Mouse (Mus musculus) T-helper 1 cell (primary cell): ENCODE data around the gene Gabarapl1.

ENCODE experiments used
- in situ Hi-C: fragments of 300-600 bp; cut with MboI, MseI; formaldehyde crosslinking; loops from one replicate; pipeline ENCODE4 v1.15.1; 2025; ENCODE audit warnings: high pct_unique_total_duplicates

Gene Gabarapl1

GRCm38 (mm10) chr6:129534627-129535190 lies 1.7 kb downstream of the Gabarapl1 start:
- in situ Hi-C loops = no loop called here

DNA sequence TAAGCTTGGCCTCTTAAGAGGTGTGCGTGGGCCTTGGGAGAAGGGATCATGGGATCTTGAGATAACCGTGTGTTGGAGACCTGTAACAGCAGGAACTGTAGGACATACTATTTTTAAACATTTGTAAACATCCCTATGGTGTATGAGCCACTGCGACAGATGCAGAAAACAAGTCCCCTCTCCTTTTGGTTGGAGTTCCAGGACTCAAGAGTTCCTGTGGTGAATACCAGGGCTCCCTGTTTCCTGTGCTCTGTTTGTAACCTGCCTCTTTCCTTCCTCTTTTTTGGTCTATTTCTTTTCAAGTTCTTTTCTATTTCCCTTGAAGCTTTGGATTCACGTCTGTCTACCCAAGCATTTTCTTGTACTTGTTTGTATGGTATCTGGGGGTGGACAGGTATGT lies 2.8 kb downstream of the Gabarapl1 start:
- in situ Hi-C loops = no loop called here

DNA sequence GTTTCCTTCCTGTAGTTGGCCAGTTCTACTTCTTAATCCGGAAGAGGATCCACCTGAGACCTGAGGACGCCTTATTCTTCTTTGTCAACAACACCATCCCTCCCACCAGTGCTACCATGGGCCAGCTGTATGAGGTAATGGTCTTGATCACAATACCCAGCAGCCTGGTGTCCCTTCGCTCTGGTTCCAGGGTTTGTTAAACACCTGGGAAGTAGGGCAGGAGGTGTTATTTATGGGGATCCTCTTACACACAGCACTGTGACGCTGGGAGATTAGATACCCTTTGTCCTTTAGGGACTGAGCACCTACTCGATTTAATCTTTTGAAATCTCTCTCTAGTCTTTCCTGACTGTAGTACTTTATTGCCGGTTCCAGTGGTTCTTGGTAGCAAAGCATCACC lies 5.6 kb downstream of the Gabarapl1 start:
- in situ Hi-C loops = no loop called here

GRCm38 (mm10) chr6:129541931-129542330 lies 9.0 kb downstream of the Gabarapl1 start:
- in situ Hi-C loops = no loop called here

GRCm38 (mm10) chr6:129542540-129542939 lies 9.6 kb downstream of the Gabarapl1 start:
- in situ Hi-C loops = no loop called here

- in situ Hi-C loops = no loop called here
These were observed 11.0 kb downstream of the Gabarapl1 start for GRCm38 (mm10) chr6:129543709-129544606.

DNA sequence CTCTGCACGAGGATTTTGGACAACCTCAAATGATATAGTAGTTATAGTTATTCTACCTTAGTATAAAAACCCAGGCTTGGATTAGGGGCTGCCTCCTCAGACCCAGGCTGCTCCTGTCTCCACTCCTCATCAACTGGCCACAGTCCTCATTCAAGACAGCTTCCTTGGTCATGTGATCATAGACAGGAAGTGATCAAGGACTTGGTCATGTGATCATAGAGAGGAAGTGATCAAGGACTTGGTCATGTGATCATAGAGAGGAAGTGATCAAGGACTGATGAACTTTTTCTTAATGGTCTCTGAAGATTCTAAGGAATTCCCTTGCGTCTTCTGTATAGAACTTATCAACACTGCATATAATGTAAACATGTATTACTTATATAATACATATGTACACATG lies 14.3 kb downstream of the Gabarapl1 start:
- in situ Hi-C loops = no loop called here

GRCm38 (mm10) chr6:129548009-129548408 lies 15.0 kb downstream of the Gabarapl1 start:
- in situ Hi-C loops = no loop called here

DNA sequence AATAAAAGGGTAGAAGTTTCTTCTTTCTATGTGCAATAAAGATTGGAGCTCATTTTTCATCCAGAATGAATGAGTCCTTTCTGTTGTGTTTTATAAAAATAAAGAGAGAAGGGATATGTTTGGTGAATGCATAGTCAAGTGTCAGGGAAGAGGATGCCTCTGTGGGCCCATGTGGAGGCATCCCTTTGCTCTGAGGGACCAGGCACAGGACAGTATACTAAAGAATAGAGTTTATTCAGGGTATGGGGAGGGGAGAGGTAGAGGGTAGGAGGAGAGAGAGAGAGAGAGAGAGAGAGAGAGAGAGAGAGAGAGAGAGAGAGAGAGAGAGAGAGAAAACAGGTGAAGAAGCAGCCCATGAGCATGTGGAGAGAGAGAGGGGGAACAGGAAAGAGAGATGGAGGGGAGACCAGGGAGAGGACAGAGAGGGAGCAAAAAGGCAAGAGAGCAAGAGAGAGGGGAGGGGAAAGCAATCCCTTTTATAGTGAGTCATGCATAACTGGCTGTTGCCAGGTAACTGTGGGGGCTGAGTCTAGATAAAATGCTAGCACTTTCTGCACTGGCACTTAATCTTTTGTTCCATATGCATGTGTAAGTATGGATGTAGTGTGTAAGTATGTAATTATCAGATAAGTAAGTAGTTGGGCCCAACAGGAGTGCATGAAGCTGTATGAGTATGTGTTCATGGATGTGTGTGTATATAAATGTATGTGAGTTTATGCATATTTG lies 24.5 kb downstream of the Gabarapl1 start:
- in situ Hi-C loops = loop anchor here (25.0 kb wide), 1 partner anchor 1805 kb away; the partner anchor contains the start of gene Styk1

GRCm38 (mm10) chr6:129558946-129559640 lies 26.1 kb downstream of the Gabarapl1 start:
- in situ Hi-C loops = loop anchor here (25.0 kb wide), 1 partner anchor 1803 kb away; the partner anchor contains the start of gene Styk1

DNA sequence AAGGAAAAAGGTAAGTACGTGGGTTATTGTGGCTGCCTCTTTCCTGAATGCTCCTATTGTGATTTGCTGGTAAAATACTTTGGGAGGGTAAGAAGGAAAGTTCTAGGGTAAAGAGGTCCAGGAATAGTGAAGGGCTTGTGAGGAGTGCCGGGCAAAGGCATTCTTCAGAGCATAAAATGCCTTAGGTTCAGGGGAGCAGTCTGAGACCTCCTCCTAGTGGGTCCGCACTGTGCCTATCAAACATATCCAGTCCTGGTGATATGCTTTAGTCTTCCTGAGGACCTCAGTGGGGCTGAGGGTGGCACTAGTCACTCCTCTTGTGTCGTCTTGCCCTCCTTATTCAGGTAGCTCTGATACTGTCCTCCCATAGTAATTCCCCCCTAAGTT lies 26.7 kb downstream of the Gabarapl1 start:
- in situ Hi-C loops = loop anchor here (25.0 kb wide), 1 partner anchor 1803 kb away; the partner anchor contains the start of gene Styk1

- in situ Hi-C loops = loop anchor here (25.0 kb wide), 1 partner anchor 1797 kb away; the partner anchor contains the start of gene Styk1
These were observed 32.3 kb downstream of the Gabarapl1 start for GRCm38 (mm10) chr6:129565257-129565656.

- in situ Hi-C loops = loop anchor here (25.0 kb wide), 1 partner anchor 1087 kb away; no protein-coding TSS in a partner anchor
These were observed 42.4 kb downstream of the Gabarapl1 start for GRCm38 (mm10) chr6:129575315-129575714.

DNA sequence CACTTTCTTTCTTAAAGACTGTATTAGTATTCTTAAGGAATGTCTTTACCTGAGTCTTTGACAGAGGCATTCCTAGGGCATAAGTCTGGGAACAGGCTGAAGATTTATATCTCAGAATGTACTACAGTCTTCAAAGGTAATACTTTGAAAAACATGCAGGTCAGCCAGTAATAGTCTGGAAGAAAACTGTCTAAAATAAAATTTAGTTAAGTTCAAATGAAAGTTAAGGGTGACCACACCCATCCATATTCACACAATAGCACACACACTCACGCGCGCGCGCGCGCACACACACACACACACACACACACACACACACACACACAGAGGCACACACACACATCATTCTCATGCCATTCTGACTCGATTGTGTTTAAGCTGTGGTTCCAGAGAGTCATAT lies 44.6 kb downstream of the Gabarapl1 start, which contains the start of gene Klre1:
Gene Klre1, plus strand, starts transcription at position 301 of the 400 bp plus-strand sequence.
- in situ Hi-C loops = loop anchor here (25.0 kb wide), 1 partner anchor 1085 kb away; no protein-coding TSS in a partner anchor

DNA sequence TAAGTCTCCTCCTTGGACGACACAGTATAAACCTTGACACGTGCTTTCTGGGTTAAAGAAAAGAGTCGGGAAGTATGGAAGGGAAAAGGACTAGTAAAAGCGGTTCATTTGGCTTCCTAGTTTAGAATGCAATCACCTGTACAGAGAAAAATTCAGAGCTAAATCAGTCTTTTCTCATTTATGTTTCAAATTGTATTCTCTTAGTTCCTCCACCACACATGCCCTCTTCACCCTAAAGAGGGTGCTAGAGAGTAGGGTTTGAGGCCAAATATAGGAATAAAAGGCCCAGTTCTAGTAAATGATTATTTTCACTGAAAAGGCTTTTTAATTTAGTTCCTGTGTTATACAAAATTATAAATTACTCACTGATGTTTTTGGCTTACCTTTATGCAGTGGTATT lies 48.3 kb downstream of the Gabarapl1 start:
- in situ Hi-C loops = loop anchor here (5.0 to 25.0 kb wide), 2 partner anchors 106 to 1081 kb away; no protein-coding TSS in a partner anchor

- in situ Hi-C loops = loop anchor here (5.0 to 25.0 kb wide), 2 partner anchors 105 to 1080 kb away; no protein-coding TSS in a partner anchor
These were observed 48.9 kb downstream of the Gabarapl1 start for GRCm38 (mm10) chr6:129581896-129582295.

GRCm38 (mm10) chr6:129583014-129583413 lies 50.1 kb downstream of the Gabarapl1 start:
- in situ Hi-C loops = loop anchor here (5.0 to 25.0 kb wide), 2 partner anchors 104 to 1079 kb away; no protein-coding TSS in a partner anchor

- in situ Hi-C loops = loop anchor here (25.0 kb wide), 1 partner anchor 1071 kb away; no protein-coding TSS in a partner anchor
These were observed 58.5 kb downstream of the Gabarapl1 start, which contains the start of gene Klrd1 for GRCm38 (mm10) chr6:129591508-129591907. TSS of gene Klrd1 (plus strand) at chr6:129591782.
